Mouse (Mus musculus) forebrain, postnatal 0 days (tissue): ENCODE results near the gene Rnf130. TPM values are rescaled to one million over a fixed set of nuclear protein-coding genes. Genes with fewer than 3 reads are reported as not detected.

Experiments used
- ATAC-seq: fragments of 200-750 bp; cut with Nextera tagmentation; 2 replicates; pipeline ENCODE4 v1.8.0; 2017; ENCODE audit warnings: mild to moderate bottlenecking, moderate library complexity
- DNase-seq: peaks from one replicate; pipeline ENCODE4 v3.0.0-alpha.2; 2015
- H3K27ac ChIP-seq: fragments of 300-500 bp; sonication (generic); 2 replicates; pipeline ENCODE4 v1.5.1; 2014; ENCODE audit warnings: low read depth, mild to moderate bottlenecking, antibody characterized with exemption, low read length, moderate library complexity, mixed read lengths
- H3K27me3 ChIP-seq: fragments of 300-500 bp; sonication (generic); 2 replicates; pipeline ENCODE4 v1.6.1; 2014; ENCODE audit warnings: mild to moderate bottlenecking, low read length, mixed read lengths; ENCODE audit not compliant: insufficient read depth
- H3K36me3 ChIP-seq: fragments of 300-500 bp; sonication (generic); 2 replicates; pipeline ENCODE4 v1.6.1; 2014; ENCODE audit warnings: mild to moderate bottlenecking, moderate library complexity; ENCODE audit not compliant: insufficient read depth
- H3K4me1 ChIP-seq: fragments of 300-500 bp; sonication (generic); 2 replicates; pipeline ENCODE4 v1.6.1; 2014; ENCODE audit warnings: antibody characterized with exemption; ENCODE audit not compliant: insufficient read depth
- H3K4me2 ChIP-seq: fragments of 300-500 bp; sonication (generic); 2 replicates; pipeline ENCODE4 v1.6.1; 2014; ENCODE audit warnings: low read depth, mild to moderate bottlenecking, moderate library complexity
- H3K4me3 ChIP-seq: fragments of 300-500 bp; sonication (generic); 2 replicates; pipeline ENCODE4 v1.5.1; 2014; ENCODE audit warnings: low read depth, low read length, mixed read lengths
- H3K9ac ChIP-seq: fragments of 300-500 bp; sonication (generic); 2 replicates; pipeline ENCODE4 v1.6.1; 2014; ENCODE audit warnings: mild to moderate bottlenecking
- H3K9me3 ChIP-seq: fragments of 300-500 bp; sonication (generic); 2 replicates; pipeline ENCODE4 v1.6.1; 2016; ENCODE audit warnings: low read length
- CTCF ChIP-seq: sonication (generic); IDR thresholded peaks from 2 replicates; pipeline ENCODE4 v1.5.1; 2016; ENCODE audit warnings: antibody characterized with exemption, control low read depth, low read depth
- WGBS: fragments of 180-500 bp; shearing (Covaris S2); extraction: QIAGEN DNeasy Blood & Tissue Kit; methylation state at CpG from one replicate; pipeline ENCODE4 v1.1.7; 2014; 5-methylcytosine and 5-hydroxymethylcytosine counted together
- polyA plus RNA-seq: library from polyadenylated mRNA; unstranded; fragments of >200 nt; fragmentation: Nextera tagmentation; extraction: Ambion mirVana; gene quantifications from 2 replicates; pipeline ENCODE4 v1.2.1, GENCODE M21; 2015
- total RNA-seq: library from RNA; depleted of rRNA; stranded (reverse); fragments of >200 nt; gene quantifications from 2 replicates; pipeline ENCODE4 v1.2.3, GENCODE M21; 2014

Gene Rnf130
- total and polyA plus RNA-seq, 2 experiments from 2014 or later: 61.1 to 116 TPM

- no peaks in the 10 kb centered on the region for H3K27me3 ChIP-seq
- WGBS: 57% methylated on average over 2 of the region's 2 CpGs
- no peak for TF ChIP-seq CTCF
These were observed 32.6 kb downstream of the Rnf130 start for GRCm38 (mm10) chr11:50057713-50058112.

DNA sequence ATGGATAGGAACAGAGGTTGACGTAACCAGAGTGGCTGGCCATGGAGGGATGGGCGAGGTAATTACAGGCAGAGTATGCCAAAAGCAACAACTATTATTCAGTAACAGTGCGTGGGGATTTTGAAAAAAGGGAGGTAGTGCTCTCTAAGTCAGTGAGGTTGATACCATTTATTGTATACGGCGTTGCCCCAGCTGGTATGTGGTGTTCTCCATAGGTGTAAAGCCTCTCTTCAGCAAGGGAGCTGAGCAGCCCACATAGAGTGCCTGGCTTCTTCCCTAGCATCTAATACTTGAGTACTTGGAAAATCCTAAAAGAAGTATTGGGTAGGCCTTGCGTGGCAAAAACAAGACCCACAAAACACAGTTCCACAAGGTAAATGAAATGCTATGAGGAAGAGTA is 33.1 kb downstream of the Rnf130 start:
- H3K4me2 ChIP-seq: no peak overlapping the region
- peaks cover 6% of the 10 kb centered on the region; the same call in 1 of the 2 replicates for H3K36me3 ChIP-seq
- no peaks in the 10 kb centered on the region for H3K27me3 ChIP-seq
- no peak overlapping the region for H3K9ac ChIP-seq
- H3K27ac ChIP-seq: no peak overlapping the region
- H3K4me1 ChIP-seq: no peaks in the 10 kb centered on the region
- 88% methylated on average over 6 of the region's 6 CpGs for WGBS
- no peak overlapping the region for H3K4me3 ChIP-seq
- no peak for TF ChIP-seq CTCF
- DNase-seq: no peak
- H3K9me3 ChIP-seq: no peaks in the 10 kb centered on the region
- ATAC-seq: no peak

More at GRCm38 (mm10) chr11:50057713-50058112, 32.6 kb downstream of the Rnf130 start:
- DNase-seq (no peak), ATAC-seq (no peak)
- H3K4me2 ChIP-seq: no peak overlapping the region
- H3K9me3 ChIP-seq: no peaks in the 10 kb centered on the region
- H3K36me3 ChIP-seq: peaks cover 6% of the 10 kb centered on the region; the same call in 1 of the 2 replicates
- no peak overlapping the region for H3K9ac ChIP-seq
- H3K4me1 ChIP-seq: no peaks in the 10 kb centered on the region
- no peak overlapping the region for H3K27ac ChIP-seq
- no peak overlapping the region for H3K4me3 ChIP-seq

GRCm38 (mm10) chr11:50059045-50059444 is 33.9 kb downstream of the Rnf130 start:
- H3K27ac ChIP-seq: no peak overlapping the region
- no peaks in the 10 kb centered on the region for H3K4me1 ChIP-seq
- H3K4me3 ChIP-seq: no peak overlapping the region
- no peak for DNase-seq
- no peak for ATAC-seq
- no peak overlapping the region for H3K4me2 ChIP-seq
- H3K9me3 ChIP-seq: no peaks in the 10 kb centered on the region
- 86% methylated on average over 6 of the region's 6 CpGs for WGBS
- TF ChIP-seq CTCF: no peak
- peaks cover 2% of the 10 kb centered on the region; the same call in 1 of the 2 replicates for H3K36me3 ChIP-seq
- H3K27me3 ChIP-seq: no peaks in the 10 kb centered on the region
- no peak overlapping the region for H3K9ac ChIP-seq

DNA sequence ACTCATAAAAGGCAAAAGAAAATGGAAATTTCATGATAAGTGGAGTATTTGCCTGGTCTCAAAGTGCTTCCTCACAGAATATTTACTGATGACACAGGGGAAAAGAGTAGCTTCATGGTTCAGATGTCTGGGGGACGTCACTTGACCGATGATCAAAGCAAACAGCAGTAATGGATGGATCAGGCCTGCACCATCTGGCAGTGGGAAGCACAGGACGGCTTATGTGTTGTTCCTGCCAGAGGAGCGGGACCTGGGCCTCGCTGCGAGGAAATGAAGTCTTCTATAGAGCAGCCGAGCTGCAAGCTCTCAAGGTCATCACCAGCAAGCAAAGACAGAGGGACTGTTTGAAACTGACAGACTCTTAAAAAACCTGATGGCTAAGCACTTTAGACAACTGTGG is 37.0 kb downstream of the Rnf130 start:
- ATAC-seq (no peak), DNase-seq (no peak)
- Histone ChIP-seq H3K4me3 (no peak overlapping the region), H3K27ac (no peak overlapping the region), H3K4me2 (no peak overlapping the region), H3K9me3 (no peaks in the 10 kb centered on the region), H3K36me3 (no peaks in the 10 kb centered on the region), H3K9ac (no peak overlapping the region), H3K4me1 (no peaks in the 10 kb centered on the region), H3K27me3 (no peaks in the 10 kb centered on the region)
- 63% methylated on average over 7 of the region's 7 CpGs for WGBS
- TF ChIP-seq CTCF: no peak

DNA sequence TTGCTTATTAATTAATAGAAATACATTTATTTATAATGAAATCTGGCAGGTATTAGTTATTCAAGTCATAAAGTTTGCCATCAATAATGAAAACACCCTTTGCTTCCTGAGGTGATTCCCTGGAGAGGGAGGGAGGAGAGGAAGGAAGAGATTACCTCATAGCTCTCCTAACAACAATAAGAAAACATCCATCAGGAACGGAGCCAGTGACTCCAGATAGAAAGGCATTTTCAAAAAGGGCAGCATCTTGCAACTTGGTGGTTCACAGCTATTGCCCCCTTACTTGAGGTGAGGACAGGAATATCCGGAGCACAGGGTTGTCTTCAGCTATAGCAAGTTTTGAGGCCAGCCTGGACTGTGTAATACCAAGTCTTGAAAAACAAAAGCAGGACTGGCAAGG is 40.9 kb downstream of the Rnf130 start:
- DNase-seq (no peak), ATAC-seq (no peak)
- 72% methylated on average over 2 of the region's 2 CpGs for WGBS
- no peak for TF ChIP-seq CTCF
- no peaks in the 10 kb centered on the region for H3K27me3 ChIP-seq
- H3K9me3 ChIP-seq: no peaks in the 10 kb centered on the region
- H3K36me3 ChIP-seq: no peaks in the 10 kb centered on the region
- no peak overlapping the region for H3K9ac ChIP-seq
- H3K4me1 ChIP-seq: no peaks in the 10 kb centered on the region
- no peak overlapping the region for H3K4me3 ChIP-seq
- H3K27ac ChIP-seq: no peak overlapping the region
- H3K4me2 ChIP-seq: no peak overlapping the region

DNA sequence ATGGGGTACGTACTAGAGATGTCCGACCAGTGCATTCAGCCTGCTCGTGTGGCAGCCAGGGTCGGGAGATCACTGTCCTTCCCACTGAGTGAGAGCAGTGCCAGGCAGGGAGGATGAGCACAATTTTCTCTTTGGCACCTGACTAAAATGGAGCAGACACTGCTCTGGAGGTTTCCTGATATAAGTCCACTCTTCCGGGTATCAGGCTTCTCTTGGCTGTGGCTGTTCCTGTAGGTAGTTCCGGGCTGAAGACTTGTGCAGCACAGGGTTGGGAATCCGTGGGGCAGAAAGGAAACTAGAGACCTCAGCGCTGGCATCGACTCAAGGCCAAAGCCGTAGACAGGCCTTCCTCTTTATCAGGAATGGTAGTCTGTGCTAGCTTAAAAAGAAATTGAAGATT is 48.7 kb downstream of the Rnf130 start:
- no peak for ATAC-seq

GRCm38 (mm10) chr11:50076756-50077155 is 51.6 kb downstream of the Rnf130 start:
- no peak overlapping the region for H3K27ac ChIP-seq
- no peak overlapping the region for H3K9ac ChIP-seq
- DNase-seq (no peak), ATAC-seq (no peak)
- H3K36me3 ChIP-seq: no peaks in the 10 kb centered on the region; the same call in 1 of the 2 replicates
- WGBS: 85% methylated on average over 4 of the region's 4 CpGs
- TF ChIP-seq CTCF: no peak
- no peak overlapping the region for H3K4me3 ChIP-seq
- H3K4me1 ChIP-seq: no peaks in the 10 kb centered on the region
- H3K4me2 ChIP-seq: no peak overlapping the region
- no peaks in the 10 kb centered on the region for H3K27me3 ChIP-seq
- no peaks in the 10 kb centered on the region for H3K9me3 ChIP-seq

More for the DNA sequence above, 48.7 kb downstream of the Rnf130 start:
- no peak overlapping the region for H3K4me2 ChIP-seq
- no peaks in the 10 kb centered on the region for H3K27me3 ChIP-seq
- WGBS: 91% methylated on average over 10 of the region's 10 CpGs
- TF ChIP-seq CTCF: no peak
- no peak overlapping the region for H3K4me3 ChIP-seq
- no peaks in the 10 kb centered on the region for H3K4me1 ChIP-seq
- no peak for DNase-seq
- no peak overlapping the region for H3K9ac ChIP-seq
- H3K27ac ChIP-seq: no peak overlapping the region
- H3K36me3 ChIP-seq: no peaks in the 10 kb centered on the region
- no peaks in the 10 kb centered on the region for H3K9me3 ChIP-seq
